In genomic region chr1:67038246-67038987, GRCm38 (mm10) we compare ENCODE assay signal across 8 mouse cellular contexts. TPM values are rescaled to one million over a fixed set of nuclear protein-coding genes. Genes with fewer than 3 reads are reported as not detected.
A peak's percentile ranks its signal among the peaks of the same experiment; 100 is the strongest.
DNase-seq lines count a peak whose midpoint lies in the region; ATAC-seq lines count a peak whose summit lies in the region.

Gene Lancl1, minus strand, starts transcription at chr1:67038872.

- H3K4me2 ChIP-seq in heart, embryonic 14.5 days (ENCODE audit: low read length) = peak within 1 kb of the TSS; percentile 88
- peak within 1 kb of the TSS; percentile 71 for H3K4me2 ChIP-seq in liver, embryonic 13.5 days
- H3K4me2 ChIP-seq in stomach, embryonic 16.5 days (ENCODE audit: low read depth, low read length) = peak within 1 kb of the TSS; percentile 61

- H3K9ac ChIP-seq in heart, embryonic 14.5 days (ENCODE audit: low read length) = peak within 1 kb of the TSS; percentile 89
- peak within 1 kb of the TSS; percentile 84 for H3K9ac ChIP-seq in liver, embryonic 13.5 days
- H3K9ac ChIP-seq in stomach, embryonic 16.5 days (ENCODE audit: low read length) = peak within 1 kb of the TSS; percentile 88

- peak; percentile 89 for ATAC-seq in heart, embryonic 14.5 days (ENCODE audit: insufficient number of reproducible peaks, insufficient read depth, low FRiP score, low read depth)
- peak; percentile 96 for ATAC-seq in liver, embryonic 13.5 days (ENCODE audit: low read depth)
- peak; percentile 93 for ATAC-seq in stomach, embryonic 16.5 days (ENCODE audit: insufficient read depth, low FRiP score)

- WGBS in heart, embryonic 14.5 days = 1% methylated on average over 40 of the region's 47 CpGs
- under 1% methylated on average over 41 of the region's 47 CpGs for WGBS in liver, embryonic 13.5 days (ENCODE audit: insufficient replicate concordance)
- WGBS in stomach, embryonic 16.5 days = under 1% methylated on average over 43 of the region's 47 CpGs

- H3K27me3 ChIP-seq in heart, embryonic 14.5 days (ENCODE audit: control insufficient read depth, insufficient read depth, low read length) = no peaks in the 10 kb centered on the region
- H3K27me3 ChIP-seq in liver, embryonic 13.5 days = no peaks in the 10 kb centered on the region
- no peaks in the 10 kb centered on the region for H3K27me3 ChIP-seq in stomach, embryonic 16.5 days (ENCODE audit: control insufficient read depth, insufficient read depth, low read length)

- DNase-seq in CD4-positive, CD25-positive, alpha-beta regulatory T cell, adult 2 months (ENCODE audit: low read depth, low spot score) = peak; percentile 94
- DNase-seq in fibroblast of lung, adult 2 months (ENCODE audit: low read depth) = peak; percentile 65
- peak; percentile 92 for DNase-seq in kidney, postnatal 14 days
- peak; percentile 79 for DNase-seq in liver, embryonic 13.5 days
- peak; percentile 84 for DNase-seq in neural tube, embryonic 10.5 days (ENCODE audit: extremely low spot score, low spot score)

- H3K36me3 ChIP-seq in heart, embryonic 14.5 days (ENCODE audit: control insufficient read depth, insufficient read depth, low read length) = peaks cover 26% of the 10 kb centered on the region
- peaks cover 8% of the 10 kb centered on the region; the same call in 1 of the 2 replicates for H3K36me3 ChIP-seq in liver, embryonic 13.5 days
- no peaks in the 10 kb centered on the region for H3K36me3 ChIP-seq in stomach, embryonic 16.5 days (ENCODE audit: control insufficient read depth, insufficient read depth, low read length)

- no peaks in the 10 kb centered on the region for H3K9me3 ChIP-seq in heart, embryonic 14.5 days (ENCODE audit: control insufficient read depth, low read length)
- H3K9me3 ChIP-seq in liver, embryonic 13.5 days (replicated peaks) = no peaks in the 10 kb centered on the region
- H3K9me3 ChIP-seq in stomach, embryonic 16.5 days (replicated peaks; ENCODE audit: control insufficient read depth, low read length) = no peaks in the 10 kb centered on the region

- H3K4me3 ChIP-seq in brown adipose tissue, adult 24 weeks (ENCODE audit: insufficient read depth, low read depth, low read length) = peak within 1 kb of the TSS; percentile 91
- peak within 1 kb of the TSS; percentile 81 to 98 for H3K4me3 ChIP-seq in heart, embryonic 14.5 days (ENCODE audit: control insufficient read depth in 1 of 2, insufficient read depth in 1 of 2, low read depth in 1 of 2, low read length in 2 of 2)
- H3K4me3 ChIP-seq in liver, embryonic 13.5 days (replicated peaks) = peak within 1 kb of the TSS; percentile 83
- peak within 1 kb of the TSS; percentile 90 for H3K4me3 ChIP-seq in stomach, embryonic 16.5 days (replicated peaks; ENCODE audit: low read length)

- H3K27ac ChIP-seq in brown adipose tissue, adult 24 weeks (replicated peaks; ENCODE audit: low read depth, low read length) = no peak within 1 kb of the TSS
- H3K27ac ChIP-seq in heart, embryonic 14.5 days (replicated peaks in 1 of 2; ENCODE audit: control insufficient read depth in 1 of 2, insufficient read depth in 1 of 2, low read depth in 2 of 2, low read length in 2 of 2) = no peak within 1 kb of the TSS
- H3K27ac ChIP-seq in liver, embryonic 13.5 days = peak within 1 kb of the TSS; percentile 53; the same call in 1 of the 2 replicates
- no peak within 1 kb of the TSS for H3K27ac ChIP-seq in stomach, embryonic 16.5 days (ENCODE audit: low read length)

- H3K4me1 ChIP-seq in brown adipose tissue, adult 24 weeks (ENCODE audit: control insufficient read depth, insufficient read depth, insufficient read length, low read length) = no peaks in the 10 kb centered on the region; the same call in 1 of the 2 replicates
- peaks cover 2 to 9% of the 10 kb centered on the region in 2 experiments; a peak in 3 of 4 replicates for H3K4me1 ChIP-seq in heart, embryonic 14.5 days (ENCODE audit: control insufficient read depth in 2 of 2, insufficient read depth in 2 of 2, low read length in 2 of 2)
- H3K4me1 ChIP-seq in liver, embryonic 13.5 days (replicated peaks) = peaks cover 23% of the 10 kb centered on the region
- H3K4me1 ChIP-seq in stomach, embryonic 16.5 days (ENCODE audit: control insufficient read depth, insufficient read depth, low read length) = peaks cover 6% of the 10 kb centered on the region; the same call in 1 of the 2 replicates

RNA-seq across cellular contexts. Expression of gene Lancl1, which starts in this region (rescaled TPM):
- 27.8 and 36.4 TPM in 2 replicates for polyA plus RNA-seq in brown adipose tissue, adult 24 weeks (2012; ENCODE audit: insufficient read depth, insufficient read length, missing spikeins)
- polyA plus RNA-seq in heart, embryonic 14.5 days (2014; fragmentation: Nextera tagmentation; extraction: Ambion mirVana) = 80.4 and 85.4 TPM in 2 replicates
- polyA plus RNA-seq in liver, embryonic 13.5 days (2015; fragmentation: Nextera tagmentation; extraction: Ambion mirVana) = 25.7 and 25.8 TPM in 2 replicates
- polyA plus RNA-seq in stomach, embryonic 16.5 days (2015; fragmentation: Nextera tagmentation; extraction: Ambion mirVana) = 77.7 and 85.9 TPM in 2 replicates
